8 mouse cellular contexts compared by ENCODE assay signal in the genomic region with DNA sequence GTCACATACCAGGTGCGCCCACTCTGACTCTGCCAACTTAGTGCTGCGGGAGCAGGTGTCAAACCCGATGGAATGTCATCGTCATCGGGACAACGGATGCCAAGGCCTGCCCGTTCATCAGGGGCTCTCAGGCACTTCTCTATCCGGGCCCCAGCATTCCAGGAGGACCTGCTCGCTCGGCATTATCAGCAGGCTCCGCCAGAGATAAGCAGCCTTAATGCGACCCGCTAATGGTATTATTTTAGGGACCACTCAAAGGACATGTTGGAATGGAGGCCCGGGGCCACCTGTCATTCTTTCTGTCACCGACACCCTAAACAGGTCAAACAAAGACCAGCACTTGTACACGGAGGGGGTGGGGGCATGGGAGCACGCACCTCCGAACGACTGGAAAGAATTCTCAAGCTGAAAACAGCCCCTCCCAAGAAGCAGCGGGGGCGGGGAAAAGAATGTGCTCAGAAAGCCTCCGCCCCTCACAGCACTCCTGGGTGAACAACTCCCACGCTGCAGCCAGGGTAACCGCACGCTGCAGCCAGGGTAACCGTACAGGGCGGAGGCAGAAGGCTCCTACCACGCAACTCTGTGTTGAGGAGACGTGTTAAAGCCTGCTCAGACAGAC.
DNase-seq lines count a peak whose midpoint lies in the region; ATAC-seq and TF ChIP-seq lines count a peak whose summit lies in the region.

No protein-coding gene starts in this region.

- no peak for TF ChIP-seq POLR2A in heart, adult 2 months (IDR thresholded peaks at IDR 0.05; ENCODE audit: insufficient read depth, low read depth, low read length)

- DNase-seq in CD4-positive helper T cell, adult 2 months (ENCODE audit: low read depth, low spot score) = peak; percentile 37
- DNase-seq in brain, embryonic 18.5 days (ENCODE audit: low read depth, low spot score) = peak; percentile 8
- DNase-seq in heart, adult 2 months = peak; percentile 49 to 61
- DNase-seq in limb, embryonic 10.5 days (ENCODE audit: low spot score) = peak; percentile 62
- peak; percentile 47 for DNase-seq in thymus, postnatal 4 days
- DNase-seq in cerebellum, postnatal 36 days = no peak

- 8% methylated on average over 29 of the region's 29 CpGs for WGBS in heart, adult 2 months
- 18% methylated on average over 29 of the region's 29 CpGs for WGBS in intestine, postnatal 0 days
- 39% methylated on average over 29 of the region's 29 CpGs for WGBS in limb, embryonic 10.5 days
- WGBS in midbrain, embryonic 16.5 days = 32% methylated on average over 29 of the region's 29 CpGs

- peak overlapping the region; percentile 52 for H3K4me2 ChIP-seq in intestine, postnatal 0 days (replicated peaks; ENCODE audit: low read depth)
- peak overlapping the region; percentile 32 for H3K4me2 ChIP-seq in midbrain, embryonic 16.5 days (ENCODE audit: low read length)

- ATAC-seq in intestine, postnatal 0 days = no peak
- ATAC-seq in midbrain, embryonic 16.5 days = peak; percentile 63; the same call in 1 of the 2 replicates

- no peaks in the 10 kb centered on the region for H3K36me3 ChIP-seq in heart, adult 2 months (ENCODE audit: control insufficient read depth, insufficient read depth, low read length)
- H3K36me3 ChIP-seq in intestine, postnatal 0 days (ENCODE audit: control insufficient read depth, insufficient read depth) = no peaks in the 10 kb centered on the region
- H3K36me3 ChIP-seq in limb, embryonic 10.5 days = peaks cover 8% of the 10 kb centered on the region; the same call in 1 of the 2 replicates
- no peaks in the 10 kb centered on the region for H3K36me3 ChIP-seq in midbrain, embryonic 16.5 days (ENCODE audit: control insufficient read depth, insufficient read depth, low read length)

- intact Hi-C loops in heart, adult 2 months (cut with DNase I) = no loop called here

- no peak overlapping the region for H3K27ac ChIP-seq in heart, adult 2 months
- no peak overlapping the region for H3K27ac ChIP-seq in intestine, postnatal 0 days (ENCODE audit: low read depth, low read length)
- peak overlapping the region; percentile 37 for H3K27ac ChIP-seq in limb, embryonic 10.5 days
- H3K27ac ChIP-seq in midbrain, embryonic 16.5 days (ENCODE audit: low read length) = no peak overlapping the region

- H3K79me2 ChIP-seq in heart, adult 2 months (replicated peaks; ENCODE audit: control insufficient read depth, insufficient read depth, low read length) = no peaks in the 10 kb centered on the region

- H3K4me3 ChIP-seq in heart, adult 2 months = peak overlapping the region; percentile 8; the same call in 1 of the 2 replicates
- H3K4me3 ChIP-seq in intestine, postnatal 0 days (ENCODE audit: low read depth, low read length) = peak overlapping the region; percentile 9; the same call in 1 of the 2 replicates
- H3K4me3 ChIP-seq in limb, embryonic 10.5 days = peak overlapping the region; percentile 24; the same call in 1 of the 2 replicates
- no peak overlapping the region for H3K4me3 ChIP-seq in midbrain, embryonic 16.5 days (ENCODE audit: low read depth, low read length)

- H3K9ac ChIP-seq in heart, adult 2 months (ENCODE audit: low read depth, low read length) = no peak overlapping the region
- H3K9ac ChIP-seq in intestine, postnatal 0 days (ENCODE audit: low read depth, low read length) = no peak overlapping the region
- no peak overlapping the region for H3K9ac ChIP-seq in midbrain, embryonic 16.5 days (ENCODE audit: low read depth, low read length)

- no peak for TF ChIP-seq CTCF in heart, adult 2 months (IDR thresholded peaks at IDR 0.05)
- 0 out of 2 replicates have a peak, but pooled peaks have one; percentile 21 for TF ChIP-seq CTCF in intestine, postnatal 0 days (IDR thresholded peaks at IDR 0.05; ENCODE audit: low read depth)

- H3K27me3 ChIP-seq in heart, adult 2 months (ENCODE audit: control insufficient read depth, insufficient read depth, low read length) = no peaks in the 10 kb centered on the region
- no peaks in the 10 kb centered on the region for H3K27me3 ChIP-seq in intestine, postnatal 0 days (replicated peaks; ENCODE audit: control insufficient read depth, insufficient read depth, low read length)
- H3K27me3 ChIP-seq in limb, embryonic 10.5 days (ENCODE audit: low read depth, poor library complexity, severe bottlenecking) = peaks cover 35% of the 10 kb centered on the region
- no peaks in the 10 kb centered on the region for H3K27me3 ChIP-seq in midbrain, embryonic 16.5 days (ENCODE audit: control insufficient read depth, insufficient read depth, low read depth, low read length)

- peaks cover 1% of the 10 kb centered on the region for H3K4me1 ChIP-seq in heart, adult 2 months (ENCODE audit: control insufficient read depth, insufficient read depth, low read length)
- no peaks in the 10 kb centered on the region; the same call in 1 of the 2 replicates for H3K4me1 ChIP-seq in intestine, postnatal 0 days (replicated peaks; ENCODE audit: control insufficient read depth, insufficient read depth, low read length)
- H3K4me1 ChIP-seq in limb, embryonic 10.5 days = peaks cover 59% of the 10 kb centered on the region
- H3K4me1 ChIP-seq in midbrain, embryonic 16.5 days (ENCODE audit: control insufficient read depth, insufficient read depth, low read length) = no peaks in the 10 kb centered on the region

- no peaks in the 10 kb centered on the region for H3K9me3 ChIP-seq in intestine, postnatal 0 days (ENCODE audit: control insufficient read depth)
- H3K9me3 ChIP-seq in limb, embryonic 10.5 days (replicated peaks) = 0 out of 2 replicates have a peak, but pooled peaks cover 4% of the 10 kb centered on the region
- no peaks in the 10 kb centered on the region for H3K9me3 ChIP-seq in midbrain, embryonic 16.5 days (replicated peaks; ENCODE audit: control insufficient read depth, low read length, poor library complexity, severe bottlenecking)

- no peak for TF ChIP-seq EP300 in heart, adult 2 months (IDR thresholded peaks at IDR 0.05; ENCODE audit: insufficient read depth, low read depth, low read length)

Comparison
In these comparisons a context has a peak if more than half of its experiments do, and no peak if none do; other contexts are left out.
1. DNase-seq: peak in CD4-positive helper T cell, adult 2 months (single experiment), brain, embryonic 18.5 days (single experiment), heart, adult 2 months (2 of 2), limb, embryonic 10.5 days (single experiment) and thymus, postnatal 4 days (single experiment); none in cerebellum, postnatal 36 days (0 of 2).